Mouse (Mus musculus) thymus, adult 2 months (tissue): ENCODE results near the gene Ifnlr1.

Experiments used
- CTCF ChIP-seq: fragments of 200-500 bp; IDR thresholded peaks from 2 replicates; pipeline ENCODE4 v1.5.1; 2012; ENCODE audit warnings: mild to moderate bottlenecking, control low read depth, low read length, moderate library complexity, borderline replicate concordance; ENCODE audit not compliant: control insufficient read depth, poor library complexity, insufficient read depth; ENCODE audit errors: extremely low read depth
- POLR2A ChIP-seq: fragments of 200-500 bp; IDR thresholded peaks from 2 replicates; pipeline ENCODE4 v1.6.1; 2012; ENCODE audit warnings: mild to moderate bottlenecking, low read length, control low read depth, moderate library complexity; ENCODE audit not compliant: control insufficient read depth, poor library complexity, insufficient read depth; ENCODE audit errors: extremely low read depth

- TF ChIP-seq POLR2A (no peak), CTCF (no peak)
Measured at GRCm38 (mm10) chr4:135727817-135728216, 41.7 kb downstream of the Ifnlr1 start, which contains the start of gene Il22ra1.
